Mouse (Mus musculus) MEL (cell line): Measurements from ENCODE around the gene Naa60.

ENCODE experiments used
- CTCF ChIP-seq, 3 experiments: IDR thresholded peaks in 2 of 3; conservative IDR thresholded peaks in 1 of 3; 2 replicates each; pipeline ENCODE4 v1.5.1; 2011 to 2012; ENCODE audit warnings: low read length in 3 of 3, low read depth in 2 of 3, mild to moderate bottlenecking in 2 of 3, improper control_type of control experiment in 1 of 3, inconsistent platforms in 1 of 3, mixed read lengths in 1 of 3, moderate library complexity in 1 of 3; ENCODE audit not compliant: control insufficient read depth in 1 of 3, insufficient read depth in 1 of 3, poor library complexity in 1 of 3, severe bottlenecking in 1 of 3
- E2F4 ChIP-seq: IDR thresholded peaks from 2 replicates; pipeline ENCODE4 v1.6.1; 2011; ENCODE audit warnings: low read depth, low read length, improper control_type of control experiment, borderline replicate concordance
- MAX ChIP-seq: IDR thresholded peaks from 2 replicates; pipeline ENCODE4 v1.6.1; 2011; ENCODE audit warnings: low read length, improper control_type of control experiment
- POLR2A ChIP-seq, 2 experiments: IDR thresholded peaks; 2 replicates each; pipeline ENCODE4 v1.6.1; 2011 to 2012; ENCODE audit warnings: low read length in 2 of 2, mild to moderate bottlenecking in 2 of 2, control low read depth in 1 of 2, improper control_type of control experiment in 1 of 2, low read depth in 1 of 2, moderate library complexity in 1 of 2; ENCODE audit not compliant: control insufficient read depth in 1 of 2, insufficient read depth in 1 of 2, poor library complexity in 1 of 2
- ZKSCAN1 ChIP-seq: IDR thresholded peaks from 2 replicates; pipeline ENCODE4 v1.6.1; 2012; ENCODE audit warnings: low read depth, mild to moderate bottlenecking, inconsistent platforms, low read length, improper control_type of control experiment, moderate library complexity

DNA sequence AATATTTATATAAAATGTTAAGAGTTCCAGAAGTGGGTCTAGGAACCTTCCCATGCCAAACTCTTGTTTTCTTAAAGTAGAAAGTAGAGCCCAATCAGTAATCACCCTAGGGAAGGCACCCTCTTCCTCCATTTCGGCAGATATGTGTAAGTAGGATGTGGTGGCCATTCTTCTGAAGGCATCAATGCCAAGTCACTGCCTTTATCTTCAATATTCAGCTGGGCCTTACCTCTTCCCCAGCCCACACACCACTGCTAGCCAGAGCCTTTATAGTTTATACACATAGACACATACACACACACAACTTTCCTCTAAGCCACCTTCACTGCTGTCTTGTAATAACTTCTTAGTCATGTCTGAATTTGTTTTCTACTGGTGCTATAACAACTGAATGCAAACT is 16.4 kb upstream of the Naa60 start:
- TF ChIP-seq CTCF (IDR thresholded peaks at IDR 0.05 in 2 of 3, conservative IDR thresholded peaks at IDR 0.05 in 1 of 3; ENCODE audit: control insufficient read depth in 1 of 3, insufficient read depth in 1 of 3, low read depth in 2 of 3, low read length in 3 of 3, poor library complexity in 1 of 3, severe bottlenecking in 1 of 3) (no peak), E2F4 (no peak), ZKSCAN1 (no peak), MAX (no peak), POLR2A (IDR thresholded peaks at IDR 0.05; ENCODE audit: control insufficient read depth in 1 of 2, insufficient read depth in 1 of 2, low read depth in 1 of 2, low read length in 2 of 2, poor library complexity in 1 of 2) (no peak)
